Mouse (Mus musculus) brain, adult 2 months (tissue): ENCODE measurements at regions not wholly inside any gene's neighbourhood (a gene's known extent, or its start where the extent isn't known, plus 50 kb on each side); places are given as distances from the start of the nearest gene placed in this dataset.

Experiments
- DNase-seq: peaks from one replicate; pipeline ENCODE4 v3.0.0; 2011; ENCODE audit warnings: low read depth, low spot score

DNA sequence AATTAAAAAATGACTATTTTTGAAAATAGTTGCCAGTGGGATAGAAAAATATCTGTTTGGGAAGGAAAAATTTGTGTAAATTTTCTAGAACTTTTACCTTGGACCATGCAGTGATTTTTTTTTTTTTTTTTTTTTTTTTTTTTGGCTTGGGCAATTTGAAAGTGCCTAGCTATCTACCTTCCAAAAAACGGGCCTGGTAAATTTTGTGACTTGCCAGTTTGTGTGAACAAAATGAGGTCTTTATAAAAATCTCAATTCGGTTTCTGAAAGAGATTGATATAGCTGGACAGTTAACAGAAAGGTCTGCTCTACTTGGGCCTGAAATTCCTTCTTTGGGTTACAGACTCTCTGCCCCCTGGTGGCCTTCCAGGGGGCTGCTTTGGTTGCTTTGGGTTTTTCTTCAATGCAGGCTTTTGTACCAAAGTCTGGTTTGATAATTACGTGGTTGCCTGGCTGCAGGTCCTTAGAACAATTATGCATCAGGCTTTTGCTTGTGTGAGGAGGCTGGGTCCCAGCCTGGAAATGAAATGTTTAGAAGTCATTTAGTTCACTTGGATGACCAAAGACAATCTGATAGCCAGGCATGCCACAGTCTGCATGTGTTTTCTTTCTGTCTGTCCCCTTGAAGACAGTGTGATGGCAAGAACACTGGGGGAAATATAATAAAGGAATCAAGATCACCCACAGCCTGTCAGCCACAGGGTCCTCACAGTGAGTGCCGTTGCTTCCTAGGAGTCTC is 75.6 kb upstream of the Jazf1 start:
- peak; percentile 49 for DNase-seq

DNA sequence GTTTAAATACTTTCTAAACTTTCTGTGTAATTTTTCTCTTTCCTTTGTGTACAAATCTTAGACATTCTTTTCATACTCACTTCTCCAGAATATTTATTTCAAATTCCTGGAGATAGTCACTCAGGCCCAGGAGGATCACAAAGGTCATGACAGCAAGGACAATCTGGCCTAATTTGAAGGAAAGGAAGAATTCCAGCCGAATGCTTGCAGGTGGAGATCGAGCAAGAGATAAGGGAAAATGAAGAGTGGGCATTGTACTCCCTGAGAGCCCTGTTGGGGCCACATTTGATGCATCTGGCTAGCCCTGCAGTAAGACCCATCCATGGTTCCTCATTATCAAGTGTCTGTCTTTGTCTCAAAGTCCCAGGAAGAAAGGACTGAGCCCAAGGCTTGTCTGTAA is 66.0 kb upstream of the Jazf1 start:
- DNase-seq: no peak

- DNase-seq: peak; percentile 6
Observed at GRCm38 (mm10) chr6:53130717-53131330, 62.4 kb upstream of the Jazf1 start.

DNA sequence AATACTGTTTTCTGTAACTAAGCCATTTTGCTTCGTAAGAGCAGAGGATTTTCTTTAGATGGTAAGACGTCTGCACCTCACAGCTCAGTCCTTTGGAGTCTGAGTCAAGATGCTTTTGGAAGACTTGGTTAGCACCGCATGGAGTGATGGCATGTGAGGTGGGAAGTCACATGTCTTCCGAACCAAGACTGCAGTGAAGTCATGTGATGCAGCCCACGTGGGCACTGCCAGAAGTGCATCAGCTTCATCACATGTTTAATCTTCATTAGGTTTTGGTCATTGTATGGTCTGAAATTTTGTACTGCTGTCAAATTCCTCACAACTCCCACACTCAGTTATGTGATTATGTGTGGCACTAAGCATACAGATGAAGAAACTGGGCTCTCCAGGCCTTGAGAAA is 58.3 kb upstream of the Jazf1 start:
- DNase-seq: no peak

DNA sequence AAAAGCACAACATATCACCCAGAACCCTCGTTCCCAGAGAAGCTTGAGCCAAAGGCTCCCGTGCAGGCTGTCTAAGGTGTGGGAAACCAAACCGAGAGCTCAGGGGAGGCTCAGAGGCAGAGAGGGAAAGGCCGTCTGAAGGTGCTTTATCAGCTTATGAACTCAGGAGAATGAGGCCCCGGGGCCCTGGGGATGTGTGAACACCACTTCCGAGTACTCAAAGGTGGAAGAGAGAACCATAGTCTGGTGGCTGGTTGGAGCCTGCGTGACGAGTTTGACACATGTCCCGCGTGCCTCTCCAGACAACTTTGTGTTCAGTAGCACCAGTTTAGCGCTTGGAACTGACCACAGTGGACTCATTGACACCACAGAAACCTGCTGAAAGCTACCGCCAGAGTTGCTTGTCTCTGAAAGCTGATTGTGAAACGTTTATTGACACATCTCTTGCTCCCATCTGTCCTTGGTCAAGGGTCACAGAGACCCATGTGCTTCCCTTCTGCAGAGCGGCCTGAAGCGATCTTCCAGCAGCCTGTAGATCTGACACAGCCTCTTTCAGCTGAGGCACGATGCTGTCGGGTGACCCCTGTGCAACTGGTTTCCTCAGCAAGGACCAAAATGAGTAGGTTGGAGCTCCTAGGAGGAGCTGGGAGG is 56.5 kb upstream of the Jazf1 start:
- no peak for DNase-seq

DNA sequence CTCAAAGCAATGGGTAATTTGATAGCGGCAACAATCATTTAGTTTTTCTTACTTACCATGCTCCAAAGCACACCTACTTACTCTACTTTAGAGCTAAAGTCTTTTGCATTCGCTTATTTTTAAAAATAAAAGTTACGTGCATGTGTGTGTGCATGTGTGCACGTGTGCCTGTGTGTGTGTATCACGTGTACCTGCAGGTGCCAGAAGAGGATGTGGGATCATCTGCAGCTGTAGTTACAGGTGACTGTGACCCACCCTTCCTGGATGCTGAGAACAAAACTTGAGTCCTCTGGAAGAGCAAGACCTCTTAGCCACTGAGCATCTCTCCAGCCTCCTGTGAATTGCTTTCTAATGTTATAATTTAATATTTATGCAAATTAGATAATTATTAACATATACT is 52.0 kb upstream of the Jazf1 start:
- no peak for DNase-seq
